ENCODE assay signal across 8 mouse cellular contexts in the genomic region with DNA sequence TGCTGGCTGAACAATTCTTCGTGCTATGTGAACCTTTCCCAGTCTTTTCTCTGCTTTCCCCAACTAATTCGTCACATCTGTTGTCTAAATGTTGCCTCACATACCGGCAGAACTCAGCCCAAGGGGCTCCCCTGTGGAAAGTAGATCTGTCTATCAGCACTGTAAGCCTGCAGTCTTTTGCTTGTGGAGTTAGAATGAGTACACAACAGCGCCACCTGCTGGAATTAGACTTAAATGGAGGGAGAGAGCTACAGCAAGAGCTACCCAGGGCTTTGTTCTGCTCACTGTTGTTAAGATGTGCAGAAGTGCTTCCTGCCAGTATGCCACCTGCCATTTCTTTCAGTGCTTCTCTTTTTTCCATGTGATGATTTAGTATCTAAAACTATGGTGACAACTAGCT.
A peak's percentile ranks its signal among the peaks of the same experiment; 100 is the strongest.
DNase-seq lines count a peak whose midpoint lies in the region; ATAC-seq and TF ChIP-seq lines count a peak whose summit lies in the region.

No protein-coding gene starts in this region.

- TF ChIP-seq CTCF in lung, embryonic 14.5 days (IDR thresholded peaks at IDR 0.05; ENCODE audit: low read depth), result peak; percentile 80

- H3K9ac ChIP-seq in embryonic facial prominence, embryonic 12.5 days, result no peak overlapping the region
- H3K9ac ChIP-seq in lung, embryonic 14.5 days, result no peak overlapping the region

- no peaks in the 10 kb centered on the region for H3K9me3 ChIP-seq in embryonic facial prominence, embryonic 12.5 days
- no peaks in the 10 kb centered on the region for H3K9me3 ChIP-seq in lung, embryonic 14.5 days (ENCODE audit: low read depth, low read length)

- no peaks in the 10 kb centered on the region for H3K36me3 ChIP-seq in embryonic facial prominence, embryonic 12.5 days
- no peaks in the 10 kb centered on the region for H3K36me3 ChIP-seq in lung, embryonic 14.5 days (ENCODE audit: insufficient read depth)

- H3K4me2 ChIP-seq in embryonic facial prominence, embryonic 12.5 days (replicated peaks), result 0 out of 2 replicates have a peak overlapping the region, but pooled peaks have one; percentile 17
- H3K4me2 ChIP-seq in lung, embryonic 14.5 days, result no peak overlapping the region

- no peaks in the 10 kb centered on the region for H3K4me1 ChIP-seq in embryonic facial prominence, embryonic 12.5 days
- H3K4me1 ChIP-seq in lung, embryonic 14.5 days (ENCODE audit: insufficient read depth), result no peaks in the 10 kb centered on the region

- no peak overlapping the region for H3K27ac ChIP-seq in embryonic facial prominence, embryonic 12.5 days
- no peak overlapping the region for H3K27ac ChIP-seq in lung, embryonic 14.5 days (ENCODE audit: low read depth)

- peak; percentile 50 for DNase-seq in CD4-positive helper T cell, adult 2 months (ENCODE audit: low read depth, low spot score)
- peak; percentile 72 to 77 for DNase-seq in adrenal gland, postnatal 36 days
- peak; percentile 39 to 43 for DNase-seq in heart, postnatal 36 days
- peak; percentile 90 for DNase-seq in layer of hippocampus, adult 11-12 months (ENCODE audit: low spot score)
- peak; percentile 95 for DNase-seq in lung, embryonic 14.5 days
- peak; percentile 56 for DNase-seq in retina, adult 2 months (ENCODE audit: low read depth, low spot score)
- peak; percentile 78 for DNase-seq in thymus, postnatal 4 days

- 4% methylated on average over 4 of the region's 4 CpGs for WGBS in embryonic facial prominence, embryonic 12.5 days
- WGBS in lung, embryonic 14.5 days, result 7% methylated on average over 4 of the region's 4 CpGs

- no peak overlapping the region for H3K4me3 ChIP-seq in embryonic facial prominence, embryonic 12.5 days
- no peak overlapping the region for H3K4me3 ChIP-seq in lung, embryonic 14.5 days (ENCODE audit: low read depth, low read length)

- intact Hi-C loops in heart, postnatal 36 days (cut with DNase I), result no loop called here

- peak; percentile 56; the same call in 1 of the 2 replicates for ATAC-seq in embryonic facial prominence, embryonic 12.5 days (ENCODE audit: insufficient number of reproducible peaks, insufficient read depth, low FRiP score, low TSS enrichment)
- peak; percentile 86 for ATAC-seq in lung, embryonic 14.5 days (ENCODE audit: insufficient read depth)

- no peaks in the 10 kb centered on the region for H3K27me3 ChIP-seq in embryonic facial prominence, embryonic 12.5 days
- H3K27me3 ChIP-seq in lung, embryonic 14.5 days (ENCODE audit: insufficient read depth, low read length), result no peaks in the 10 kb centered on the region

Comparison
In these comparisons a context has a peak if more than half of its experiments do, and no peak if none do; other contexts are left out.
1. DNase-seq: peak in every context shown above with its lines; median percentile 95 in lung, embryonic 14.5 days; 90 in layer of hippocampus, adult 11-12 months; 78 in thymus, postnatal 4 days; 74 in adrenal gland, postnatal 36 days; 56 in retina, adult 2 months; 50 in CD4-positive helper T cell, adult 2 months; 41 in heart, postnatal 36 days.